Mouse (Mus musculus) thymus, adult 18-20 months (tissue): Measurements from ENCODE around the gene Naif1.
A peak's percentile ranks its signal among the peaks of the same experiment; 100 is the strongest.

ENCODE experiments used
- DNase-seq, 2 experiments: peaks; one replicate each; pipeline ENCODE4 v3.0.0; 2022; ENCODE audit warnings: mixed read lengths in 2 of 2

Naif1 gene

GRCm38 (mm10) chr2:32449761-32450754 is at the start of gene Naif1:
Gene Naif1, plus strand, starts transcription at chr2:32450457.
- peak in 1 of 2 experiments; percentile 17 for DNase-seq

- peak; percentile 74 to 80 for DNase-seq
Observed at GRCm38 (mm10) chr2:32404663-32405062, 45.6 kb upstream of the Naif1 start.

GRCm38 (mm10) chr2:32407144-32407824 is 43.0 kb upstream of the Naif1 start:
- DNase-seq: no peak

- no peak for DNase-seq
Observed at GRCm38 (mm10) chr2:32408429-32409424, 41.5 kb upstream of the Naif1 start.

- DNase-seq: no peak
Observed at GRCm38 (mm10) chr2:32411407-32411806, 38.9 kb upstream of the Naif1 start.

GRCm38 (mm10) chr2:32412742-32413531 is 37.3 kb upstream of the Naif1 start:
- DNase-seq: no peak

- DNase-seq: no peak
Observed at GRCm38 (mm10) chr2:32413936-32414335, 36.3 kb upstream of the Naif1 start.

GRCm38 (mm10) chr2:32415801-32416200 is 34.5 kb upstream of the Naif1 start:
- DNase-seq: no peak

- no peak for DNase-seq
Observed at GRCm38 (mm10) chr2:32416556-32416955, 33.7 kb upstream of the Naif1 start.

GRCm38 (mm10) chr2:32417486-32417885 is 32.8 kb upstream of the Naif1 start:
- DNase-seq: no peak

- DNase-seq: no peak
Observed at GRCm38 (mm10) chr2:32418430-32419151, 31.7 kb upstream of the Naif1 start.

- DNase-seq: no peak
Observed at GRCm38 (mm10) chr2:32419359-32419758, 30.9 kb upstream of the Naif1 start.

GRCm38 (mm10) chr2:32420066-32420608 is 30.1 kb upstream of the Naif1 start:
- DNase-seq: no peak

GRCm38 (mm10) chr2:32420647-32421046 is 29.6 kb upstream of the Naif1 start:
- no peak for DNase-seq

GRCm38 (mm10) chr2:32421851-32422251 is 28.4 kb upstream of the Naif1 start:
- DNase-seq: no peak

- DNase-seq: no peak
Observed at GRCm38 (mm10) chr2:32423481-32424331, 26.6 kb upstream of the Naif1 start.

GRCm38 (mm10) chr2:32424796-32425195 is 25.5 kb upstream of the Naif1 start:
- no peak for DNase-seq

- DNase-seq: no peak
Observed at GRCm38 (mm10) chr2:32425568-32425967, 24.7 kb upstream of the Naif1 start.

GRCm38 (mm10) chr2:32426141-32426540 is 24.1 kb upstream of the Naif1 start:
- DNase-seq: no peak

GRCm38 (mm10) chr2:32427720-32428119 is 22.5 kb upstream of the Naif1 start:
- DNase-seq: no peak
